Mouse (Mus musculus) neural tube, embryonic 14.5 days (tissue): ENCODE data around the gene Tmem223. TPM values are rescaled to one million over a fixed set of nuclear protein-coding genes. Genes with fewer than 3 reads are reported as not detected.

Experiments
- ATAC-seq: fragments of 200-750 bp; cut with Nextera tagmentation; 2 replicates; pipeline ENCODE4 v1.8.0; 2017; ENCODE audit warnings: low read depth, mild to moderate bottlenecking, moderate TSS enrichment, moderate library complexity
- H3K27ac ChIP-seq: fragments of 300-500 bp; sonication (generic); 2 replicates; pipeline ENCODE4 v1.5.1; 2014; ENCODE audit warnings: low read depth, mild to moderate bottlenecking, control low read depth, low read length, moderate library complexity, mixed read lengths
- H3K27me3 ChIP-seq: fragments of 300-500 bp; sonication (generic); 2 replicates; pipeline ENCODE4 v1.6.1; 2014; ENCODE audit warnings: low read length; ENCODE audit not compliant: control insufficient read depth, insufficient read depth
- H3K36me3 ChIP-seq: fragments of 300-500 bp; sonication (generic); 2 replicates; pipeline ENCODE4 v1.6.1; 2014; ENCODE audit warnings: low read length, mixed read lengths; ENCODE audit not compliant: control insufficient read depth, insufficient read depth
- H3K4me1 ChIP-seq: fragments of 300-500 bp; sonication (generic); 2 replicates; pipeline ENCODE4 v1.6.1; 2014; ENCODE audit warnings: low read length; ENCODE audit not compliant: control insufficient read depth, insufficient read depth
- H3K4me2 ChIP-seq: fragments of 300-500 bp; sonication (generic); 2 replicates; pipeline ENCODE4 v1.6.1; 2014; ENCODE audit warnings: mild to moderate bottlenecking, low read depth, low read length, control low read depth
- H3K4me3 ChIP-seq: fragments of 300-500 bp; sonication (generic); 2 replicates; pipeline ENCODE4 v1.5.1; 2014; ENCODE audit warnings: low read depth, low read length, control low read depth, mixed read lengths
- H3K9ac ChIP-seq: fragments of 300-500 bp; sonication (generic); replicated peaks from 2 replicates; pipeline ENCODE4 v1.6.1; 2014; ENCODE audit warnings: low read depth, mild to moderate bottlenecking, control low read depth, low read length, mixed read lengths
- H3K9me3 ChIP-seq: fragments of 300-500 bp; sonication (generic); 2 replicates; pipeline ENCODE4 v1.6.1; 2016; ENCODE audit warnings: low read length; ENCODE audit not compliant: control insufficient read depth
- WGBS: fragments of 180-500 bp; shearing (Covaris S2); extraction: QIAGEN DNeasy Blood & Tissue Kit; methylation state at CpG from one replicate; pipeline ENCODE4 v1.1.7; 2014; 5-methylcytosine and 5-hydroxymethylcytosine counted together
- polyA plus RNA-seq: library from polyadenylated mRNA; unstranded; fragments of >200 nt; fragmentation: Nextera tagmentation; extraction: Ambion mirVana; gene quantifications from 2 replicates; pipeline ENCODE4 v1.2.1, GENCODE M21; 2014

Tmem223 gene
- polyA plus RNA-seq, 1 experiment from 2014 or later, result 263 TPM

DNA sequence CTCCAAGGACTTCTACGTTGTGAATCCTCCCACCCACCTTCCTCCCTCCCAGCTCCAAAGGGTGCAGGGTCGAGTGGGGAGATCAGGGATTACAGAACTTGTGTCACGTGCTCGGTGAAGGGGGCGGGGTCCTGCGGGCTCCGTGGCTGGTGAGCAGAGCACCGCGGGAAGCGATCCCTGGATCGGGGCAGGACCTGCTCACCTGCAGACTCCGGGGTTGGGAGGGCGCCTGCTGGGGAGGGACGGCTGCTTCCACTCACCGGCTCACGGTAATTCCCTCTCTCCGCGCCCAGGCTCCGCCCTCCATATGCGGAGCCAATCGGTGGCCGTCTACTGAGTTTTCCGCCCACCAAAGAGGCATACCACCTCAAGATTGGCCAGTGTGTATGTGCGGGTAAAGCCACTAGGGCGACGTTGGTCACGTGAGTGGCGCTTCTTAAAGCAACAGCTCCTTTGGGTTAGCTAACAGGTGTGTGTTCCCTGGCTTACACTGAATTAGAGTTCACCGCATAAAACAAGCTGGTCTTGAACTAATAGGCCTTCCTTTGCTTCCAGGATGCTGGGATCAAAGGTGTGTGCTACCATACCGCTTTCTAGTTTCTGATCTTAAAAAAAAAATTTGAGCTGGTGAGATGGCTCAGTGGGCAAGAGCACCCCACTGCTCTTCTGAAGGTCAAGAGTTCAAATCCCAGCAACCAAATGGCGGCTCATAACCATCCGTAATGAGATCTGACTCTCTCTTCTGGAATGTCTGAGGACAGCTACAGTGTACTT, 15.4 kb downstream of the Tmem223 start, which contains the start of gene Taf6l:
Gene Taf6l, minus strand, starts transcription at position 410 of the 774 bp plus-strand sequence.
- peaks cover 19% of the 10 kb centered on the region; the same call in 1 of the 2 replicates for H3K36me3 ChIP-seq
- H3K27me3 ChIP-seq, result no peaks in the 10 kb centered on the region
- H3K4me3 ChIP-seq, result peak within 1 kb of the TSS; percentile 71
- no peaks in the 10 kb centered on the region for H3K9me3 ChIP-seq
- H3K27ac ChIP-seq, result peak within 1 kb of the TSS; percentile 67
- peak; percentile 100 for ATAC-seq
- peak within 1 kb of the TSS; percentile 69 for H3K9ac ChIP-seq
- H3K4me1 ChIP-seq, result peaks cover 10% of the 10 kb centered on the region; the same call in 1 of the 2 replicates
- under 1% methylated on average over 31 of the region's 32 CpGs for WGBS
- peak within 1 kb of the TSS; percentile 72 for H3K4me2 ChIP-seq

GRCm38 (mm10) chr19:8788521-8788920, 17.7 kb downstream of the Tmem223 start:
- no peak overlapping the region for H3K4me2 ChIP-seq
- ATAC-seq, result no peak
- no peak overlapping the region for H3K27ac ChIP-seq
- H3K4me3 ChIP-seq, result no peak overlapping the region
- no peaks in the 10 kb centered on the region for H3K27me3 ChIP-seq
- peaks cover 7% of the 10 kb centered on the region for H3K36me3 ChIP-seq
- peaks cover 10% of the 10 kb centered on the region; the same call in 1 of the 2 replicates for H3K4me1 ChIP-seq
- WGBS, result 20% methylated on average over 3 of the region's 3 CpGs
- H3K9me3 ChIP-seq, result no peaks in the 10 kb centered on the region
- no peak overlapping the region for H3K9ac ChIP-seq

DNA sequence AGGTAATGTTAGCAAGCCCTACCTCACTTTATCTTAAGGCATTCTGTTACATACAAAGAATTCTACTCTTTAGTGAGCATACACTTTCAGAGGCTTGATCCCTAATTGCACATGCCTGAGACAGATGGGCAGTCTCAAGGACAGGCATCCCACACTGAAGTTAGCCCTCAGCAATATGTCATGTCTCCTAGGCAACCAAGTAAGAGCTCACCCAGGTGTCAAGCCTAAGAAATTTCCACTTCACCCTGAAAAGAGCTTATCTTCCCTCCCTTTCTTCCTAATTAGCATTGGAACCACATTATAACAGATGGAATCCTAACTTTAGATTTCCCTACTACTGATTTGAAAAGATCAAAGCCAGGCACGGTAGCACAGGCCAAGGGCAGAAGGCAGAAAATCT, 18.4 kb downstream of the Tmem223 start:
- Histone ChIP-seq H3K27ac (no peak overlapping the region), H3K9me3 (no peaks in the 10 kb centered on the region), H3K4me3 (no peak overlapping the region), H3K4me2 (no peak overlapping the region), H3K36me3 (peaks cover 12% of the 10 kb centered on the region), H3K4me1 (peaks cover 10% of the 10 kb centered on the region; the same call in 1 of the 2 replicates), H3K27me3 (no peaks in the 10 kb centered on the region), H3K9ac (no peak overlapping the region)
- WGBS, result 62% methylated on average over 1 of the region's 1 CpGs
- no peak for ATAC-seq

GRCm38 (mm10) chr19:8790171-8790570, 19.4 kb downstream of the Tmem223 start:
- Histone ChIP-seq H3K36me3 (peaks cover 16% of the 10 kb centered on the region), H3K27me3 (no peaks in the 10 kb centered on the region), H3K4me1 (peaks cover 10% of the 10 kb centered on the region; the same call in 1 of the 2 replicates), H3K9ac (no peak overlapping the region), H3K4me2 (no peak overlapping the region), H3K9me3 (no peaks in the 10 kb centered on the region), H3K27ac (no peak overlapping the region), H3K4me3 (no peak overlapping the region)
- 86% methylated on average over 7 of the region's 7 CpGs for WGBS
- ATAC-seq, result no peak

DNA sequence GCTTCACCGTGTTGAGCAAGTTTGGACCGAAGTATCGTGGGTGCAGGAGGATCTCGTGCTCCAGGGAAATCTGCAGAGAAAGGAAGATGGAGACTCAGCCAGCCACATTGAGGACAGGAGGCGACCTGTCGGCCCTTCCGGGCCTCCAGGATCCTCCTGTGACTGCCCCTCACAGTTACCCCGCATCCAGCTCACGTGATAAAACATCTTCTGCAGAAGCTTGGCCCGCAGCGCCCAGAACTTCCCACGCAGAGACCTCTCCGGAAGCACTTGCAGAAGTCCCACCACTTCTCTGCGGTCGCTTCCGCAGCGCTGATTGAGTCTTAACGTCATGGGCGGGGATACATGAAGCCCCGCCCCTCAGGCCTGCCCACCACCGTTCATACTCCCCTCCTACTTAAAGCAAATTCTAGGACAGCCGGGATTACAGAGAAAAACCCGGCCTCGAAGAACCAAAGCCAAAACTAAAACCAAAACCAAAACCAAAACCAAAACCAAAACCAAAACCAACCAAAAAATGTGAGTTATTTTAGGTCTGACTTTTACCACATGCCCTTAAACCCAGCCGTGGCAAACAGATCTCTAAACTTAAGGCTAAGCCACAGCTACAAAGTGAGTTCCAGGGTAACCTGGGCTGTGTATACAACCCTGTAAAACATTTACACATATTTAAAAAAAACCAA, 27.6 kb downstream of the Tmem223 start, which contains the start of gene Polr2g:
Gene Polr2g, minus strand, starts transcription at position 314 of the 683 bp plus-strand sequence.
- ATAC-seq, result peak; percentile 71

DNA sequence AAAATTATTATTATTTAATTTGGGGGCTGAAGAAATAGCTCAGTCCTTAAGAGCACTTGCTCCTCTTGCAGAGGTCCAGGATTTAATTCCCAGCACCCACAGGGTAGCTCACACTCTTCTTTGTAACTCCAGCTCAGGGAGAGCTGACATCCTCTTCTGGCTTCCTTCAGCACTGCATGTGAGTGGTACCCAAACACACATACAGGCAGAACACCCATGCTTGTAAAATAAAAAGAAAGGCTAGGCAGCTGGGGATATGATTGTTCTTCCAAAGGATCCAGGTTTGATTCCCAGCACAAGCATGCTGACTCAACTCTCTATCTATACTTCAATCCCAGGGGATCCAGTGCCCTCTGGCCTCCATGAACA, 28.1 kb downstream of the Tmem223 start:
- Histone ChIP-seq H3K27ac (no peak overlapping the region), H3K4me2 (peak overlapping the region; percentile 95; the same call in 1 of the 2 replicates), H3K36me3 (peaks cover 7% of the 10 kb centered on the region), H3K4me1 (peaks cover 15% of the 10 kb centered on the region; the same call in 1 of the 2 replicates), H3K4me3 (no peak overlapping the region), H3K9ac (no peak overlapping the region; the same call in 1 of the 2 replicates), H3K9me3 (no peaks in the 10 kb centered on the region), H3K27me3 (no peaks in the 10 kb centered on the region)
- no peak for ATAC-seq

More for the DNA sequence above, 27.6 kb downstream of the Tmem223 start, which contains the start of gene Polr2g:
- H3K27me3 ChIP-seq, result no peaks in the 10 kb centered on the region
- H3K4me2 ChIP-seq, result peak within 1 kb of the TSS; percentile 95
- no peaks in the 10 kb centered on the region for H3K9me3 ChIP-seq
- peak within 1 kb of the TSS; percentile 77 for H3K4me3 ChIP-seq
- peak within 1 kb of the TSS; percentile 63 for H3K9ac ChIP-seq
- H3K27ac ChIP-seq, result no peak within 1 kb of the TSS
- H3K4me1 ChIP-seq, result peaks cover 15% of the 10 kb centered on the region; the same call in 1 of the 2 replicates
- peaks cover 12% of the 10 kb centered on the region for H3K36me3 ChIP-seq
- WGBS, result 1% methylated on average over 25 of the region's 25 CpGs

DNA sequence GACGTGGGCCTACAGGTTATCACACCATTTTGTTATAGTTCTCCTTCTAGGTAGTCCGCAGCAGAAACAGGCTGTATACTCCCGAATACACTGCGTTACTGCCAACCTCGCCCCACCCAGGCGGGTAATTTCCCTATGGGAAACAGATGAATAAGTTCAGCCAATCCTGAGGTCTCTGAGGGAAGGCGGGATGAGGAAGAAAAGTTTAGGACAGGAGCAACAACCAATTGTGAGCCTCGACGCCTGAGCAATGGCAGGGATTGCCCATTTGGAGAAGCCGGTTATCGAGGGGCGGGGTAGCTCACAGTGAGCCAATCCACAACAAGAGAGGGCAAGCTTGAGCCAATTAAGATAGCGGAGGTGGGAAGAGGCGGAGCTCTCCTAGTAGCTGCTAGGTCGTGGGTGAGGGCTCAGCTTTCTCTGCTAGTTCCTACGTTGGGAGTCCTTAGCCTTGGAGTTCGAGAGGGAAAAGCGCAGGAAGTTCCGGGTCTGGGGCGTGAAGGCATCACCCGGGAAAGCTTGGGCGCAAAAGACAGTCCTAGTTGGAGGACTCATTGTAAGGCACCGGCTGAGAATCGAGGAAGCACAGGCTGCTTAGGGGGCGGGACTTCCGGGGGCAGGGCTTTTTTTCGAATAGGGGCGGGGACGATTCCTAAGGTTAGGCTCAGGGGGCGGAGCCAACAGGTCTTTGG, 31.5 kb downstream of the Tmem223 start, which contains the start of gene Zbtb3:
Gene Zbtb3, plus strand, starts transcription at position 426 of the 692 bp plus-strand sequence.
- H3K9ac ChIP-seq, result peak within 1 kb of the TSS; percentile 67
- peak within 1 kb of the TSS; percentile 77 for H3K27ac ChIP-seq
- H3K4me2 ChIP-seq, result peak within 1 kb of the TSS; percentile 86
- no peaks in the 10 kb centered on the region for H3K9me3 ChIP-seq
- H3K27me3 ChIP-seq, result no peaks in the 10 kb centered on the region
- H3K36me3 ChIP-seq, result peaks cover 10% of the 10 kb centered on the region; the same call in 1 of the 2 replicates
- peaks cover 12% of the 10 kb centered on the region; the same call in 1 of the 2 replicates for H3K4me1 ChIP-seq
- WGBS, result under 1% methylated on average over 30 of the region's 30 CpGs
- ATAC-seq, result peak; percentile 97
- peak within 1 kb of the TSS; percentile 58 for H3K4me3 ChIP-seq

DNA sequence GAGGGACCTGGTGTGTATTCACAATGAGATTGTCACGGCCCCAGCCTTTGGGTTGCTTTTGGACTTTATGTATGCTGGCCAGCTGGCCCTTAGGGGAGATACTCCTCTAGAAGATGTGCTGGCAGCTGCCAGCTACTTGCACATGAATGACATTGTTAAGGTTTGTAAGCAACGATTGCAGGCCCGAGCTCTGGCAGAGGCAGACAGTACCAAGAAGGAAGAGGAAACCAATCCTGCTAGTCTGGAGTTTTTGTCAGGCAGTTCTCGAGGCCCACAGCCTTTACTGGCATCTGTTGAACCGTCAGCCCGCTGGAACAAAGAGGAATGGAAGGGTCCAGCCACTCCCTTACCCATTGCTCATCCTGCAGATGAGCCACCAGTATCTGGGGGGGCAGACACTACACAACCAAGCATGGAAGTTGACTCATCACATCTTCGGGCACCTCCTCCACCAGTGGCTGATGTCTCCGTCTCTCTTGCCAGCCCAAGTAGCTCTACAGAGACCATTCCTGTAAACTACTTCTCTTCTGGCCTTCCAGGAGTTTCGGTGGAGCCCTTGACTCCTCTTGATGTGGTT, 32.5 kb downstream of the Tmem223 start:
- peaks cover 6% of the 10 kb centered on the region; the same call in 1 of the 2 replicates for H3K4me1 ChIP-seq
- 89% methylated on average over 9 of the region's 9 CpGs for WGBS
- no peak overlapping the region for H3K4me3 ChIP-seq
- H3K27me3 ChIP-seq, result no peaks in the 10 kb centered on the region
- H3K27ac ChIP-seq, result peak overlapping the region; percentile 77
- no peak overlapping the region for H3K9ac ChIP-seq
- peak overlapping the region; percentile 86 for H3K4me2 ChIP-seq
- ATAC-seq, result no peak
- H3K9me3 ChIP-seq, result no peaks in the 10 kb centered on the region
- H3K36me3 ChIP-seq, result peaks cover 11% of the 10 kb centered on the region; the same call in 1 of the 2 replicates
